Mouse (Mus musculus): ENCODE measurements around the gene Chmp2a.

Gene Chmp2a

DNA sequence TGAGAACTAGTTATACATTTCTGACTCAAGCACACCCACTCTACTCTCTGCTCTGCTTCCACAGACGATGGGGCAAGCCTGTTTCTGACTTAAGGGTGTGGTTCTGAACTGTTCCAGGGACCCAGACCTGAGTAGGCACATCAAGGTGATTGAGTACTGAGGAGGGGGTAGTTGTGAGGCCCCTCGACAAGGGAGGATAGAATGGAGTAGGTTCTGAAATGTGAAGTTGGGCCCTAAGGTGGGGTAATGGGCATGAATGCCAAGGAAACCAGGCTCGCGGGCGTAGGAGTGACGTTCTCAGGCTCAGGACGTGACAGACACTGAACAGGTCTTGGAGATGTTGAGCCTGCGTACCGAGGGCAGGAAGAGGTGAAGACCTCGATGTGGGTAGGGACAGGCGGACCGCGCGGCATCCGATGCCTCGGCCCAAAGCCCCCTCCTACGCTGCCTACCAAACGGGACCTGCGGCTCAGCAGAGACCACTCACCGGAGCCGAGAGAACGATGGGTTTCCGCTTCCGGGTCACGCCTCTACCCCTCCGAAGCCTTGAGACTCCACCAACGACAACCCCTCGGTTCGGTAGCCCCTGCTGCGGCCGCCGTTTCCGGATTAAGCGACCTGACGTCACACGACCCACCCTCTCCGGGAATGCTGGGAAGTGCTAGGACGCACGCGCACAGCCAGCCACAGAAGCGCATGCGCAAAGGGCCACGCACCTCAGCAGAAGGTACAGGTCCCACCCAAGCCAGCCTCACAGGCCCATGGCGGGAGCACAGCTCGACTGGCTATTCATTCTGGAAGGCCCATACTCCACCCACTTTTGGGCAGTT is at the start of gene Chmp2a:
Gene Chmp2a (minus strand): TSS at position 660 of the 830 bp plus-strand sequence.
- in situ Hi-C loops (cut with MboI, MseI): no loop called here

DNA sequence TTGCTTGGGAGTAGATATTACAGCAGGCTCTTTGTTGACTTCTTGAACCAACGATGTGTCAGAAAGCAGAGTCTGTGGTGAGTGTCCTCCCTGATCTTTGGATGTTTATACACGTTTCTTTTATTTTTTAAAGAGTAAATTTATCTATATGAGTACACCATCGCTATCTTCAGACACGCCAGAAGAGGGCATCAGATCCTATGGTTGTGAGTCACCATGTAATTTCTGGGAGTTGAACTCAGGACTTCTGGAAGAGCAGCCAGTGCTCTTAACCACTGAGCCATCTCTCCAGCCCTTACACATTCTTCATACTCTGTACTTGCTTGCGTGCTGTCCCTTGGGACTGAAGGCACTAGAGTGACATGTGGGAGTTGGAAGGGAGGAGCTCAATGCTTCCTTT is 37.7 kb upstream of the Chmp2a start:
- in situ Hi-C loops (cut with MboI, MseI): loop anchor here (25.0 kb wide), 1 partner anchor 585 kb away; the partner anchor contains the start of gene Zfp606

DNA sequence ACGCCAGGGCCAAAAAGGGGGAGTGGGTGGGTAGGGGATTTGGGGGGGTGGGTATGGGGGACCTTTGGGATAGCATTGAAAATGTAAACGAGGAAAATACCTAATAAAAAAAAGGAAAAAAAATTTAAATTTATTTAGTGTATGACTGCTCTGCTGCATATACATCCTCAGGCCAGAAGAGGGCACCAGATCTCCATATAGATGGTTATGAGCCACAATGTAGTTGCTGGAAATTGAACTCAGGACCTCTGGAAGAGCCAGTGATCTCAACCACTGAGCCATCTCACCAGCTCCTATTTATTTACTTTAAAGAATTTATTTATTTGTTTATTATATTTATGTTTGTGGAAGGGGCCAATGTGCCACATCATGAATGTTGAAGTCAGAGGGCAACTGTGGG is 28.8 kb upstream of the Chmp2a start:
- in situ Hi-C loops (cut with MboI, MseI): loop anchor here (10.0 to 25.0 kb wide), 3 partner anchors 451 to 1261 kb away; partner anchors contain the start of gene Zfp606

DNA sequence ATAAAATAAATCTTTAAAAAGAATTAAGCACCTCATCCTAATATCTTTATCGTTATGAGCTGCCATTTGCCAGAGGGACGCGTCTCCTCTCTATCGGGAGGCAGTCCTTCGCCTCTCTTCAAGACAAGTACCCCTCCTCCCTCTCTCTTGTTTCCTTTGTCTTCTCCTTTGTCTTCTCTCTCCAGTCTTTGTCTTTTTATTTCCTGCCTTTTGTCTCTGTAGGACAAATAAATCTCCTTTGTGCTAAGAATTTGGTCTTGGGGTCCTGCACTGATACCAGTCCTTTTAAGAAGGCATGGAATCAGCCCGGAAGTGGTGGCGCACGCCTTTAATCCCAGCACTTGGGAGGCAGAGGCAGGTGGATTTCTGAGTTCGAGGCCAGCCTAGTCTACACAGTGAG is 24.9 kb upstream of the Chmp2a start:
- in situ Hi-C loops (cut with MboI, MseI): loop anchor here (5.0 to 25.0 kb wide), 2 partner anchors 213 to 572 kb away; partner anchors contain the start of gene Zfp606

GRCm38 (mm10) chr7:13056913-13057700 is 22.5 kb upstream of the Chmp2a start:
- in situ Hi-C loops (cut with MboI, MseI): loop anchor here (5.0 to 25.0 kb wide), 2 partner anchors 215 to 570 kb away; partner anchors contain the start of gene Zfp606

- in situ Hi-C loops (cut with MboI, MseI): loop anchor here (5.0 to 25.0 kb wide), 2 partner anchors 218 to 567 kb away; partner anchors contain the start of gene Zfp606
Observed at GRCm38 (mm10) chr7:13054287-13055010, 19.8 kb upstream of the Chmp2a start, which contains the start of gene Mzf1. Mzf1 (minus strand) TSS chr7:13054764.

GRCm38 (mm10) chr7:13053961-13054286 is 19.3 kb upstream of the Chmp2a start:
- in situ Hi-C loops (cut with MboI, MseI): loop anchor here (25.0 kb wide), 1 partner anchor 567 kb away; the partner anchor contains the start of gene Zfp606

- in situ Hi-C loops (cut with MboI, MseI): loop anchor here (25.0 kb wide), 1 partner anchor 566 kb away; the partner anchor contains the start of gene Zfp606
Observed at GRCm38 (mm10) chr7:13053501-13053900, 18.9 kb upstream of the Chmp2a start.

GRCm38 (mm10) chr7:13053001-13053400 is 18.4 kb upstream of the Chmp2a start:
- in situ Hi-C loops (cut with MboI, MseI): loop anchor here (25.0 kb wide), 1 partner anchor 566 kb away; the partner anchor contains the start of gene Zfp606

DNA sequence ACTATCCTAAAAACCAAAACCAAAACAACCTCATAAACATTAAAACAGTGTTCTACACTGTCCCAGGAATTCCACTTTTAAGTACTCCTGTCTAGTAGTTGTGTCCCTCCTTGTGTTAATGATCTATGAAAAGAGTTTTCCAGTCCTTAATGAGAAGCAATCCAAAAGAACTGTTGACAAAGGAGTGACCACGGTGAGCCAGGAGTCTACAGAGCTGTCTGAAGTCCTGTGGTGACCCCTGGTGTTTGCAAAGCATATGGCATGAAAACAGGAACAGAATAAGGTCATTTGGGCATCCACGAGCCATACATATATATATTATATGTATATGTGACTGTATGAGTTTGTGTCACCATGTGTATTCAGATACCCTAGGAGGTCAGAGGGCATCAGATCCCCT is 11.5 kb upstream of the Chmp2a start:
- in situ Hi-C loops (cut with MboI, MseI): no loop called here

- in situ Hi-C loops (cut with MboI, MseI): loop anchor here (5.0 kb wide), 2 partner anchors 37 to 72 kb away; no protein-coding TSS in a partner anchor
Observed at GRCm38 (mm10) chr7:13044254-13044625, 9.6 kb upstream of the Chmp2a start.

DNA sequence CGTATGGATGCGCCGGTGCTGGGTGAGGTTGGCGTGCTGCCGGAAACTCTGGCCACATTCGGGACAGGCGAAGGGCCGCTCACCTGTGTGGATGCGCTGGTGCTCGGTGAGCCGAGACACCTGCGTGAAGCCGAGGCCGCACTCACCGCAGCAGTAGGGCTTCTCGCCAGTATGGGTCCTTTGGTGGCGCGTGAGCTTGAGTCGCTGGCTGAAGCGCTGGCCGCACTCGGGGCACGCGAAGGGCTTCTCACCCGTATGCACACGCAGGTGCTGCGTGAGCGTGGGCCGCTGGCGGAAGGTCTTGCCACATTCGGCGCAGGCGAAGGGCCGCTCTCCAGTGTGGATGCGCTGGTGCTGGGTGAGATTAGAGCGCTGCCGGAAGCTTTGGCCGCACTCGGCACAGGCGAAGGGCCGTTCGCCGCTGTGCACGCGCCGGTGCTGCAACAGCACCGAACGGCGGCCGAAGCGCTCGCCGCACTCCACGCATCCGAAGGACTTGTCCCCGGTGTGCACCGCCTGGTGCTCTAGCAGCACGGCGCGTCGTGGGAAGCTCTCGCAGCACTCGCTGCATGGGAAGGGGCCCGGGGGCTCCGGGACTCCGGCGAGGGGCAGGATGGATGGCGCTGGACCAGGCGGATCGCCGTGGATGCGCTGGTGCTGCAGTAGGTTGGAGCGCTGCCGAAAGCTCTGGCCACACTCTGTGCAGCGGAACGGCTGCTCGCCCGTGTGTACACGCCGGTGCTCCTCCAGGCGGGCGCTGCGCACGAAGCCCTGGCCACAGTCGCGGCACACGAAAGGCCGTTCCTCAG is 9.0 kb upstream of the Chmp2a start:
- in situ Hi-C loops (cut with MboI, MseI): loop anchor here (5.0 kb wide), 2 partner anchors 36 to 71 kb away; no protein-coding TSS in a partner anchor

DNA sequence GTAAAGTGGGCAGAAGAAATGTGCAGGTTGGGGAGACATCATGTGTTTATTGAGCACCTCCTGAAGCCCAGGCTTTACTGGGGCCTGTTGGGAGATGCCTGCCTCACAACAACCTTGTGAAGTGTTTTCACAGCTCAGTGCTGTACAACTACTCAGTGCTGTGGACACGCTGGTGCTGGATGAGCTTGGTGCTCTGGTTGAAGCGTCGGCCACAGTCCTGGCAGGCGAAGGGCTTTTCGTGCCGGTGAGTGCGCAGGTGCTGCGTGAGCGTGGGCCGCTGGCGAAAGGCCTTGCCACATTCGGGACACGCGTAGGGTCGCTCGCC is 8.5 kb upstream of the Chmp2a start:
- in situ Hi-C loops (cut with MboI, MseI): loop anchor here (5.0 kb wide), 2 partner anchors 36 to 71 kb away; no protein-coding TSS in a partner anchor

DNA sequence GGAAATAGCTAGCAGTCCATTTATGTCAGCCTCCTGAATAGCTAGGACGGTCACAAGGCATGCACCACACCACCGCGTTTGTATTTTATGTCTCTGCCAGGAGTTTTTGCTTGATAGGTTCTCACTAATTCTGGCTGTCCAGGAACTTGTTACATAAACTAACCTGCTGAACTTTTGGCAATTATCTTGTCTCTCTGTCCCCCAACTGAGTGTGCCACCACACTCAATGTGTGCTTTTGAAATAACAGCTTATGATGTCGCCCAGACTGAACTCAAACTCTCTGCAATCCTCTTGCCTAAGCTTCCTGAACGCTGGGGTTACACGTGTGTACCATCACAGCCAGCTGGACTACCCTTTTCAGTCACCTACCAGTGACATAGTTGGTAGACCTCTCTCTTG is 7.9 kb upstream of the Chmp2a start:
- in situ Hi-C loops (cut with MboI, MseI): loop anchor here (5.0 kb wide), 2 partner anchors 35 to 70 kb away; no protein-coding TSS in a partner anchor

DNA sequence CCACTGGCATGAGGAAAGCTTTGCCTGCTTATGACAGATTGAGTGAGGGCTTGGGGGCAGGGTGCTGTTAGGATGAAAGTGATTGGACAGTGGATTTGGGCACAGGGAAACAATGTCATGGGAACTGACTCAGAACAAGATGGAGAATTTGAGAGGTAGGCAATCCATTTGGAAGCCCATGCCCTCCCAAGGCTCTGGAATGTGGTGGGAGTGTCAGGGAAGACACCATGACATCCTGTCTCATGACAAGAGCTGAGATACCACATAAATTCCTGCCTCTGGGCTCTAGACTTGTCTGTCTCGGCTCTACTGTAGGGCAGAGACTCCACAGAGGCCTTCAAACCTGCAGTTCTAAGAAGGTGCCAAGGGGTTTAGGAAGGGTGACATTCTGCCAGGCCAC is 6.6 kb upstream of the Chmp2a start:
- in situ Hi-C loops (cut with MboI, MseI): loop anchor here (5.0 kb wide), 2 partner anchors 34 to 69 kb away; no protein-coding TSS in a partner anchor

DNA sequence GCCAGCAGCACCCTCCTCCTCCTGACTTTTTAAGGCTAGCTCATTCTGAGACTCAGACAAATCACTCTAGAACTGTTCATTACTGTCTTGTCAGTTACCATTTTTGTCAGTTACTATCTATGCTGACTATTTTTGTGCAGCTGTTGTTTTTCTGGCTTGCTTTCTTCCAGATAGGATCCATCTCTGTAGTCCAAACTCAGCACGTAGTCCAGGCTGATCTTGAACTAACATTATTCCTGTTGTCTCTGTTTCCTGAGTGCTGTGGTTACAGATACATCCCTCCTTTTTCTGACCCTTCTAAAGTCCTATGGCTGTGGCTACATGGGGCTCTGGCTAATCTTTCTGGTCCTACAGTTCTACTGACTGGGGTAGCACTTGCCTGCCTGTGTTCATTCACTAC is 4.6 kb upstream of the Chmp2a start:
- in situ Hi-C loops (cut with MboI, MseI): no loop called here

GRCm38 (mm10) chr7:13038621-13039169 is 4.1 kb upstream of the Chmp2a start:
- in situ Hi-C loops (cut with MboI, MseI): no loop called here

DNA sequence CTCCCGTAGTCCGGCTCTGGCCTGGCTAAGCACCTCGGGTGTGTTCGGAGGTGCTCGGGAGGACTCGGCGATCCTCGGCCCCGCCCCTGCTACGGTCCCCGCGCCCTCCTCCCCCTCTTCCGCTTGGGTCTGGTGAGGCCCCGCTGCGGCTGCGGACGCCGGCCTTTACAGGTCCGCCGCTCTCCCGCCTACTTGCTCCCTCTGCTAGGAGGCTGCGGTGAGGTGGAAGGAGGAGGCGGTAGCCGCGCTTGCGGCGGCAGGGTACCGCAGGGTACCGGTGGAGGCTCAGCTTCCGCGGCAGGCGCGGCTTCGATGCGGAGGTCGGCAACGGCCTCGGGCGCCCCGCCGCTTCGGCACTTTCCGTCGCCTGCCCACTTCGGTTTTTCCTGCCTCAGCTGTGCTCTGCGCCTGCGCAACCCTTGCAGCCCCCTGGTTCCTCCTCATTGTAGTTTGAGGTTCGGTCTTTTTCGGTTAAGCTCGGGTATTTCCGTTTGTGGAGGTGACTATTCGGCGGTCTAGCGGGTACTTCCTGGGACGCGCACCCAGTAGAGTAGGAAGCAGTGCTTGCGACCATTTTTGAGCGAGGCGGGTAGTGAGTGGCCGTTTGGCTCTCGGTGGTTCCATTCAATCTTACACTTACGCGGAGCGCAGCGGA is 3.4 kb upstream of the Chmp2a start, which contains the start of gene Ube2m:
Gene Ube2m (minus strand): TSS at position 375 of the 655 bp plus-strand sequence.
- in situ Hi-C loops (cut with MboI, MseI): no loop called here

DNA sequence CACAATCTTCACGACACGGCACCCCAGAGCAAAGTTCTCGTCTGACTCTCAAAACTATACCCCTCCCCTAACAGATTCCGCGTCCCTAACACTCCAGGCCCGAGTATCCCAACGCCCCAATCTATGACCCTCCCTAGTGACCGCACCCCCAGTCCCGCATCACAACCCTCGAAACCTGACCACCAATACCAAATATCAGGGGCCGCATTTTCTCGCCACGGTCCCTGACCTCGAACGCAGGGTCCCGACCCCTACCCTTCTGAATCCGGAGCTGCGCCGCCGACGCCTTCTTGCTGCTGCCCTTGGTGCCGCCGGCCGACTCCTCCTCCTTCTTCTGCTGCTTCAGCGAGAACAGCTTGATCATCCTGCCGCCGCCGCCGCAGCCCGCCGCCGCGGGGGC is 2.8 kb upstream of the Chmp2a start:
- in situ Hi-C loops (cut with MboI, MseI): no loop called here

Data from T-helper 1 cell (primary cell).